ENCODE assay signal across 8 mouse cellular contexts in the genomic region with DNA sequence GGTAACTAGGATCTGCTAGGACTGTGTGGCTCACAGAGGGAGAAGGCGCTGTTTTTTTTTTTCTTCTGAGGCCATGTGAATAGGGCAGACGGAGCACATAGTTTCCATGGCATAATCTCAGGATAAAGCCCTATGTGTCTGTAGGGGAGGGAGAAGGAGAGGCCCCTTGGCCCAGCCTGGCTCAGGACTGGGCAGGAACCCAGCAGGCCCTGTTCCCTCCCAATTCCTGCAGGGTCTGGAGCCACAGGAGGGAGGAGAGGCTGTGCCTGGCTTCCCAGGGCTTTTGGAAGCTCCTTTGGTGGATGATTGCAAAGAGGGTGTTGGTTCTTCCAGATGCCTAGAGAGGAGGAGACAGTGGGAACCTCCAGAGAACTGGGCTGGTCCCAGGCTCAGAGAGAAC. TPM values are rescaled to one million over a fixed set of nuclear protein-coding genes. Genes with fewer than 3 reads are reported as not detected.
DNase-seq lines count a peak whose midpoint lies in the region; ATAC-seq lines count a peak whose summit lies in the region.

No protein-coding gene starts in this region.

- H3K36me3 ChIP-seq in intestine, embryonic 15.5 days: no peaks in the 10 kb centered on the region

- no peak overlapping the region for H3K4me3 ChIP-seq in intestine, embryonic 15.5 days (replicated peaks)

- no peaks in the 10 kb centered on the region for H3K9me3 ChIP-seq in intestine, embryonic 15.5 days

- peak overlapping the region; percentile 51 for H3K27ac ChIP-seq in intestine, embryonic 15.5 days

- WGBS in intestine, embryonic 15.5 days: 57% methylated on average over 2 of the region's 2 CpGs

- H3K9ac ChIP-seq in intestine, embryonic 15.5 days: no peak overlapping the region

- peak; percentile 9 for DNase-seq in 3T3-L1 (ENCODE audit: low read depth, low spot score)
- DNase-seq in adipocyte (ENCODE audit: low spot score): peak; percentile 65
- DNase-seq in gastrocnemius, postnatal 4 days (ENCODE audit: low spot score in 2 of 2): peak; percentile 57 to 69
- DNase-seq in ovary, adult 18-20 months (ENCODE audit: low spot score): peak; percentile 55
- DNase-seq in frontal cortex, postnatal 14 days (ENCODE audit: low spot score in 2 of 2): no peak
- DNase-seq in spleen, adult 18-20 months: no peak
- DNase-seq in embryo, embryonic 11 days: no peak

- ATAC-seq in intestine, embryonic 15.5 days: peak; percentile 41; the same call in 1 of the 2 replicates

- H3K27me3 ChIP-seq in intestine, embryonic 15.5 days (replicated peaks): no peaks in the 10 kb centered on the region

- H3K4me2 ChIP-seq in intestine, embryonic 15.5 days (replicated peaks): no peak overlapping the region

- peaks cover 7% of the 10 kb centered on the region; the same call in 1 of the 2 replicates for H3K4me1 ChIP-seq in intestine, embryonic 15.5 days (replicated peaks)

RNA-seq across cellular contexts. Expression of gene Plekhg3, which starts 24.2 kb away (rescaled TPM):
- total RNA-seq in gastrocnemius, postnatal 4 days (2021): 10 to 100 TPM; 23.2 to 27.6 TPM
- polyA plus RNA-seq in intestine, embryonic 15.5 days (2015; fragmentation: Nextera tagmentation; extraction: Ambion mirVana): 9.5 and 11.2 TPM in 2 replicates

Comparison
In these comparisons a context has a peak if more than half of its experiments do, and no peak if none do; other contexts are left out.
1. DNase-seq: peak in 3T3-L1 (single experiment), adipocyte (single experiment), gastrocnemius, postnatal 4 days (2 of 2) and ovary, adult 18-20 months (single experiment); none in frontal cortex, postnatal 14 days (0 of 2), spleen, adult 18-20 months (0 of 2) and embryo, embryonic 11 days (single experiment).